Mouse (Mus musculus) forebrain, embryonic 10.5 days (tissue): ENCODE results near the gene Tcte2. TPM values are rescaled to one million over a fixed set of nuclear protein-coding genes. Genes with fewer than 3 reads are reported as not detected.

Experiments used
- DNase-seq: peaks from one replicate; pipeline ENCODE4 v3.0.0-alpha.2; 2017; ENCODE audit warnings: low spot score; ENCODE audit errors: extremely low spot score
- H3K27ac ChIP-seq: fragments of 300-500 bp; sonication (generic); 2 replicates; pipeline ENCODE4 v1.5.1; 2016; ENCODE audit warnings: mild to moderate bottlenecking
- H3K27me3 ChIP-seq: fragments of 300-500 bp; sonication (generic); 2 replicates; pipeline ENCODE4 v1.6.1; 2016; ENCODE audit warnings: mild to moderate bottlenecking; ENCODE audit not compliant: poor library complexity, severe bottlenecking
- H3K36me3 ChIP-seq: fragments of 300-500 bp; sonication (generic); replicated peaks from 2 replicates; pipeline ENCODE4 v1.6.1; 2016; ENCODE audit warnings: mild to moderate bottlenecking, moderate library complexity
- H3K4me1 ChIP-seq: fragments of 300-500 bp; sonication (generic); 2 replicates; pipeline ENCODE4 v1.6.1; 2016
- H3K4me3 ChIP-seq: fragments of 300-500 bp; sonication (generic); 2 replicates; pipeline ENCODE4 v1.5.1; 2016; ENCODE audit warnings: mild to moderate bottlenecking, moderate library complexity
- H3K9me3 ChIP-seq: fragments of 300-500 bp; sonication (generic); 2 replicates; pipeline ENCODE4 v1.6.1; 2016; ENCODE audit warnings: mild to moderate bottlenecking, moderate library complexity
- WGBS: fragments of 180-500 bp; shearing (Covaris S2); methylation state at CpG from one replicate; pipeline ENCODE4 v1.1.7; 2016; 5-methylcytosine and 5-hydroxymethylcytosine counted together
- polyA plus RNA-seq: library from polyadenylated mRNA; unstranded; fragments of >200 nt; fragmentation: Nextera tagmentation; extraction: Ambion mirVana; gene quantifications from 2 replicates; pipeline ENCODE4 v1.2.1, GENCODE M21; 2016

The Tcte2 gene
- polyA plus RNA-seq, 1 experiment from 2014 or later, result 6.6 TPM

- no peak overlapping the region for H3K4me3 ChIP-seq
- WGBS, result 98% methylated on average over 6 of the region's 6 CpGs
- no peaks in the 10 kb centered on the region for H3K9me3 ChIP-seq
- no peaks in the 10 kb centered on the region for H3K27me3 ChIP-seq
- peaks cover 3% of the 10 kb centered on the region; the same call in 1 of the 2 replicates for H3K4me1 ChIP-seq
- no peak for DNase-seq
- no peak overlapping the region for H3K27ac ChIP-seq
- no peaks in the 10 kb centered on the region for H3K36me3 ChIP-seq
These were observed 30.5 kb downstream of the Tcte2 start for GRCm38 (mm10) chr17:13730980-13731726.

- no peaks in the 10 kb centered on the region for H3K9me3 ChIP-seq
- peaks cover 15% of the 10 kb centered on the region for H3K4me1 ChIP-seq
- no peak for DNase-seq
- H3K36me3 ChIP-seq, result no peaks in the 10 kb centered on the region
- H3K27me3 ChIP-seq, result no peaks in the 10 kb centered on the region
- 89% methylated on average over 8 of the region's 8 CpGs for WGBS
- H3K4me3 ChIP-seq, result no peak overlapping the region
- no peak overlapping the region for H3K27ac ChIP-seq
These were observed 34.7 kb downstream of the Tcte2 start for GRCm38 (mm10) chr17:13726832-13727355.

- H3K36me3 ChIP-seq, result no peaks in the 10 kb centered on the region
- no peak overlapping the region for H3K27ac ChIP-seq
- H3K4me1 ChIP-seq, result peaks cover 13% of the 10 kb centered on the region
- no peaks in the 10 kb centered on the region for H3K27me3 ChIP-seq
- WGBS, result 75% methylated on average over 4 of the region's 4 CpGs
- no peak overlapping the region for H3K4me3 ChIP-seq
- no peak for DNase-seq
- H3K9me3 ChIP-seq, result no peaks in the 10 kb centered on the region
These were observed 36.5 kb downstream of the Tcte2 start for GRCm38 (mm10) chr17:13725004-13725550.

- Histone ChIP-seq H3K36me3 (no peaks in the 10 kb centered on the region), H3K27ac (peak overlapping the region; percentile 37; the same call in 1 of the 2 replicates), H3K4me1 (peaks cover 13% of the 10 kb centered on the region), H3K9me3 (no peaks in the 10 kb centered on the region), H3K4me3 (no peak overlapping the region), H3K27me3 (no peaks in the 10 kb centered on the region)
- DNase-seq, result no peak
- WGBS, result 57% methylated on average over 2 of the region's 2 CpGs
These were observed 39.2 kb downstream of the Tcte2 start for GRCm38 (mm10) chr17:13722434-13722833.

- H3K27me3 ChIP-seq, result no peaks in the 10 kb centered on the region
- no peak overlapping the region for H3K27ac ChIP-seq
- H3K4me3 ChIP-seq, result no peak overlapping the region
- H3K4me1 ChIP-seq, result peaks cover 13% of the 10 kb centered on the region
- DNase-seq, result no peak
- no peaks in the 10 kb centered on the region for H3K36me3 ChIP-seq
- H3K9me3 ChIP-seq, result no peaks in the 10 kb centered on the region
- 77% methylated on average over 2 of the region's 2 CpGs for WGBS
These were observed 40.3 kb downstream of the Tcte2 start for GRCm38 (mm10) chr17:13721372-13721771.

- H3K9me3 ChIP-seq, result no peaks in the 10 kb centered on the region
- no peaks in the 10 kb centered on the region for H3K36me3 ChIP-seq
- 98% methylated on average over 5 of the region's 5 CpGs for WGBS
- H3K27me3 ChIP-seq, result no peaks in the 10 kb centered on the region
- H3K4me1 ChIP-seq, result peaks cover 13% of the 10 kb centered on the region
- H3K27ac ChIP-seq, result peak overlapping the region; percentile 13; the same call in 1 of the 2 replicates
- H3K4me3 ChIP-seq, result no peak overlapping the region
- DNase-seq, result no peak
These were observed 41.4 kb downstream of the Tcte2 start for GRCm38 (mm10) chr17:13720187-13720586.

- Histone ChIP-seq H3K27me3 (no peaks in the 10 kb centered on the region), H3K4me3 (no peak overlapping the region), H3K36me3 (no peaks in the 10 kb centered on the region), H3K4me1 (peaks cover 6% of the 10 kb centered on the region), H3K9me3 (no peaks in the 10 kb centered on the region), H3K27ac (no peak overlapping the region)
- 94% methylated on average over 11 of the region's 11 CpGs for WGBS
- no peak for DNase-seq
These were observed 44.2 kb downstream of the Tcte2 start for GRCm38 (mm10) chr17:13717428-13717827.

GRCm38 (mm10) chr17:13716336-13716735 is 45.3 kb downstream of the Tcte2 start:
- no peaks in the 10 kb centered on the region; the same call in 1 of the 2 replicates for H3K4me1 ChIP-seq
- DNase-seq, result no peak
- WGBS, result 87% methylated on average over 6 of the region's 6 CpGs
- no peaks in the 10 kb centered on the region for H3K27me3 ChIP-seq
- no peak overlapping the region for H3K27ac ChIP-seq
- H3K4me3 ChIP-seq, result no peak overlapping the region
- no peaks in the 10 kb centered on the region for H3K9me3 ChIP-seq
- no peaks in the 10 kb centered on the region for H3K36me3 ChIP-seq

GRCm38 (mm10) chr17:13715511-13715910 is 46.1 kb downstream of the Tcte2 start:
- H3K4me1 ChIP-seq, result no peaks in the 10 kb centered on the region; the same call in 1 of the 2 replicates
- DNase-seq, result no peak
- H3K27me3 ChIP-seq, result no peaks in the 10 kb centered on the region
- no peaks in the 10 kb centered on the region for H3K36me3 ChIP-seq
- 83% methylated on average over 9 of the region's 9 CpGs for WGBS
- no peak overlapping the region for H3K27ac ChIP-seq
- no peaks in the 10 kb centered on the region for H3K9me3 ChIP-seq
- no peak overlapping the region for H3K4me3 ChIP-seq

- H3K4me3 ChIP-seq, result no peak overlapping the region
- H3K9me3 ChIP-seq, result no peaks in the 10 kb centered on the region
- H3K27me3 ChIP-seq, result no peaks in the 10 kb centered on the region
- no peaks in the 10 kb centered on the region for H3K36me3 ChIP-seq
- WGBS, result 81% methylated on average over 4 of the region's 4 CpGs
- H3K4me1 ChIP-seq, result no peaks in the 10 kb centered on the region; the same call in 1 of the 2 replicates
- no peak overlapping the region for H3K27ac ChIP-seq
- no peak for DNase-seq
These were observed 47.0 kb downstream of the Tcte2 start for GRCm38 (mm10) chr17:13714654-13715053.

GRCm38 (mm10) chr17:13714128-13714527 is 47.5 kb downstream of the Tcte2 start:
- 89% methylated on average over 4 of the region's 4 CpGs for WGBS
- Histone ChIP-seq H3K9me3 (no peaks in the 10 kb centered on the region), H3K4me1 (no peaks in the 10 kb centered on the region; the same call in 1 of the 2 replicates), H3K4me3 (no peak overlapping the region), H3K27ac (no peak overlapping the region), H3K36me3 (no peaks in the 10 kb centered on the region), H3K27me3 (no peaks in the 10 kb centered on the region)
- no peak for DNase-seq

GRCm38 (mm10) chr17:13712518-13712917 is 49.1 kb downstream of the Tcte2 start:
- Histone ChIP-seq H3K27me3 (no peaks in the 10 kb centered on the region), H3K9me3 (no peaks in the 10 kb centered on the region), H3K27ac (no peak overlapping the region), H3K4me3 (no peak overlapping the region), H3K4me1 (no peaks in the 10 kb centered on the region; the same call in 1 of the 2 replicates), H3K36me3 (no peaks in the 10 kb centered on the region)
- no peak for DNase-seq
- 97% methylated on average over 3 of the region's 3 CpGs for WGBS

- no peak overlapping the region for H3K27ac ChIP-seq
- H3K4me3 ChIP-seq, result no peak overlapping the region
- DNase-seq, result no peak
- H3K4me1 ChIP-seq, result no peaks in the 10 kb centered on the region; the same call in 1 of the 2 replicates
- H3K27me3 ChIP-seq, result no peaks in the 10 kb centered on the region
- WGBS, result 79% methylated on average over 6 of the region's 6 CpGs
- no peaks in the 10 kb centered on the region for H3K36me3 ChIP-seq
- H3K9me3 ChIP-seq, result no peaks in the 10 kb centered on the region
These were observed 49.5 kb downstream of the Tcte2 start for GRCm38 (mm10) chr17:13712116-13712515.
